Mouse (Mus musculus) thymus, adult 2 months (tissue): ENCODE data around the gene Gjb4.

ENCODE experiments used
- CTCF ChIP-seq: fragments of 200-500 bp; IDR thresholded peaks from 2 replicates; pipeline ENCODE4 v1.5.1; 2012; ENCODE audit warnings: mild to moderate bottlenecking, control low read depth, low read length, moderate library complexity, borderline replicate concordance; ENCODE audit not compliant: control insufficient read depth, poor library complexity, insufficient read depth; ENCODE audit errors: extremely low read depth
- POLR2A ChIP-seq: fragments of 200-500 bp; IDR thresholded peaks from 2 replicates; pipeline ENCODE4 v1.6.1; 2012; ENCODE audit warnings: mild to moderate bottlenecking, low read length, control low read depth, moderate library complexity; ENCODE audit not compliant: control insufficient read depth, poor library complexity, insufficient read depth; ENCODE audit errors: extremely low read depth

DNA sequence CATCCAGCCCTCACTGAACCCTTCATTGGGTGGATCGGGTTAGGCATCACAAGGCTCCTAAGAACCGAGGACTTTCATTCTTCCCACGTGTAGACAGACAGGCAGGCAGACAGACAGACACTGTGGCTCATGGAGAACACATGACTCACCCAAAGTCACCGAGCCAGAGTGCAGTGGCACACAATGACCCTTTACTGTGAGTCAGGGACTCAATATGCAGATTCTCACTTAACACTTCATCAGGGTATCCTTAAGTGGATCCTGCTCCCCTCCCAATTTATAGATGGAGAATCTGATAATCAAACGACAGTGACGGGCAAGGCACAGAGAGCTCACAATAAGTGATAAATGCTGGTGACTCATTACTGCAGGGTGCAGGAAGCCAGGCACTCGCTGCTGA, 26.6 kb downstream of the Gjb4 start:
- TF ChIP-seq CTCF, result no peak
- no peak for TF ChIP-seq POLR2A
